Mouse (Mus musculus): ENCODE data around the gene Cyp2c23. TPM values are rescaled to one million over a fixed set of nuclear protein-coding genes. Genes with fewer than 3 reads are reported as not detected.

The Cyp2c23 gene
- total RNA-seq, 1 experiment: 0.31 TPM

DNA sequence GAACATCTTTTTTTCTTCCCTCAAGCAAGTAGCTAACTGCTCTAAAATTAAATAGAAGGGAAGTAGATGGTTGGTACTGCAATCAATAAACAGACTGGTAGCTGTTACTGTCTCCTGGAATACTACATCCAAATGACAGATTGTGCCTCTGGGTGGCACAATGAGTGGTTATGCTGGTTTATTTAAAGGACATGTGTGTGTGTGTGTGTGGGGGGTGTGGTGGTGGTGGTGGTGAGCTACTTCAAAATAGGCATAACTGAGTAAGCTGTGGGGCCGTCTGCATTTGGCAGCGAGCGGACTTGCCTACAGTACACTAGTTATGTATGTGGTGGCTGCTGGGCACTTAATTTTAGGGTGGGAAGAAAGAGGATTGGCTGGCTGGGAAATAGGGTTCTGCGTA, 71.1 kb downstream of the Cyp2c23 start:
- in situ Hi-C loops (cut with MboI; ENCODE audit: low sequenced_read_pairs in 2 of 2, unreplicated experiment in 2 of 2): loop anchor here in 1 of 2 experiments (10.0 kb wide), 1 partner anchor 123 kb away; no protein-coding TSS in a partner anchor
- H3K4me1 ChIP-seq (ENCODE audit: control insufficient read depth in 2 of 2, insufficient read depth in 2 of 2, low read length in 2 of 2, poor library complexity in 1 of 2): no peaks in the 10 kb centered on the region
- TF ChIP-seq ZC3H11A (IDR thresholded peaks at IDR 0.05; ENCODE audit: borderline replicate concordance, low read depth, low read length) (no peak), HCFC1 (IDR thresholded peaks at IDR 0.05; ENCODE audit: borderline replicate concordance, insufficient read depth, low read length) (no peak), MAFK (IDR thresholded peaks at IDR 0.05; ENCODE audit: insufficient read depth, low read depth, low read length) (no peak), ZNF384 (IDR thresholded peaks at IDR 0.05; ENCODE audit: low read depth, low read length) (no peak), CHD2 (IDR thresholded peaks at IDR 0.05; ENCODE audit: low read depth, low read length) (no peak)
- no peak overlapping the region for H3K9ac ChIP-seq (ENCODE audit: insufficient read depth, low read depth, low read length, poor library complexity, severe bottlenecking)
- DNase-seq (ENCODE audit: low read depth, low spot score): no peak
- H3K27ac ChIP-seq (ENCODE audit: insufficient read depth, low read depth, low read length, poor library complexity, severe bottlenecking): no peak overlapping the region
- no peak overlapping the region for H3K4me3 ChIP-seq (ENCODE audit: insufficient read depth in 1 of 2, low read depth in 1 of 2, low read length in 2 of 2, poor library complexity in 1 of 2, severe bottlenecking in 1 of 2)
- no peaks in the 10 kb centered on the region for H3K36me3 ChIP-seq (ENCODE audit: control insufficient read depth, insufficient read depth, low read length, poor library complexity, severe bottlenecking)
- H3K9me3 ChIP-seq (ENCODE audit: control insufficient read depth, insufficient read depth, low read depth, low read length): no peaks in the 10 kb centered on the region

DNA sequence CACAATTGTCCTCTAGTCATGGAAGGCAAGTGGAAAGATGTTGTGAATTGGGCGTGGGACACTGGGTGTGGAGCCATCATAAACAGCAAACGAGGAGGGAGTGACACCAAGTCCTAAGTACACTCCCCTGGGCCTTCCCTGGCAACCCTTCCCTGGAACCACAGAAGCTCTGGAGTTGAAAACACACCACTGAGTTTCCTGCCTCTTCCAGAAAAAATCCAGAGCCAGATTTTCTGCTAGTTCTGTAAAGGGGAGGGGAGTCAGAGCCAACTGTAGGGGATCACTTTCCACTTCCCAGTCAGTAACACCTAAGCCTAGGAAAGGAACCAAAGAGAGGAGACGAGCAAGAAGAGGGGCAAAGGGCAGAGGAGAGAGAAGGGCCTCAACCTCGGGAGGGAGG, 71.6 kb downstream of the Cyp2c23 start:
- Histone ChIP-seq H3K4me1 (ENCODE audit: control insufficient read depth in 2 of 2, insufficient read depth in 2 of 2, low read length in 2 of 2, poor library complexity in 1 of 2) (no peaks in the 10 kb centered on the region), H3K36me3 (ENCODE audit: control insufficient read depth, insufficient read depth, low read length, poor library complexity, severe bottlenecking) (no peaks in the 10 kb centered on the region), H3K27ac (ENCODE audit: insufficient read depth, low read depth, low read length, poor library complexity, severe bottlenecking) (no peak overlapping the region), H3K9ac (ENCODE audit: insufficient read depth, low read depth, low read length, poor library complexity, severe bottlenecking) (no peak overlapping the region), H3K9me3 (ENCODE audit: control insufficient read depth, insufficient read depth, low read depth, low read length) (no peaks in the 10 kb centered on the region), H3K4me3 (ENCODE audit: insufficient read depth in 1 of 2, low read depth in 1 of 2, low read length in 2 of 2, poor library complexity in 1 of 2, severe bottlenecking in 1 of 2) (no peak overlapping the region)
- TF ChIP-seq CHD2 (IDR thresholded peaks at IDR 0.05; ENCODE audit: low read depth, low read length): no peak
- DNase-seq (ENCODE audit: low read depth, low spot score): no peak
- in situ Hi-C loops (cut with MboI; ENCODE audit: low sequenced_read_pairs in 2 of 2, unreplicated experiment in 2 of 2): loop anchor here in 1 of 2 experiments (10.0 kb wide), 1 partner anchor 123 kb away; no protein-coding TSS in a partner anchor

DNA sequence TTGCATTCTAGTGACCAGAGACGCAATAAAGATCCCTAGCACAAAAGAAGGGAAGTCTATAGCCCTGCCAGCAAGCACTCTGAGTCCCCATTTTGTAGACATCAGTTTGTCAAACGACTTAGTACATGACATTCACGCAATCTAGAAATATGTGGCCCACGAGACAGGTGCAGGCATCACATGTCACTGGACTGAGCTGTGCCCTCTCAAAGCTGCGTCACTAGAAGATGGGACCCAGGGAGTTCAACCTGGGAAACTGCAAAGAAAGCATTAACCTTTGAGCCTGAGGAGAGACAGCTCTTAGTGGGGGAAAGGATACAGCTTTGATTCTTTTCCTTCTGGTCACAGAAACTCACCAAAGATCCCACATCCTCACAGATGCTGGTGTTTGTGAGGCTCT, 73.7 kb downstream of the Cyp2c23 start:
- Histone ChIP-seq H3K4me3 (ENCODE audit: insufficient read depth in 1 of 2, low read depth in 1 of 2, low read length in 2 of 2, poor library complexity in 1 of 2, severe bottlenecking in 1 of 2) (no peak overlapping the region), H3K27ac (ENCODE audit: insufficient read depth, low read depth, low read length, poor library complexity, severe bottlenecking) (no peak overlapping the region), H3K36me3 (ENCODE audit: control insufficient read depth, insufficient read depth, low read length, poor library complexity, severe bottlenecking) (no peaks in the 10 kb centered on the region), H3K9ac (ENCODE audit: insufficient read depth, low read depth, low read length, poor library complexity, severe bottlenecking) (no peak overlapping the region), H3K4me1 (ENCODE audit: control insufficient read depth in 2 of 2, insufficient read depth in 2 of 2, low read length in 2 of 2, poor library complexity in 1 of 2) (no peaks in the 10 kb centered on the region), H3K9me3 (ENCODE audit: control insufficient read depth, insufficient read depth, low read depth, low read length) (no peaks in the 10 kb centered on the region)
- in situ Hi-C loops (cut with MboI; ENCODE audit: low sequenced_read_pairs in 2 of 2, unreplicated experiment in 2 of 2): loop anchor here in 1 of 2 experiments (10.0 kb wide), 1 partner anchor 120 kb away; no protein-coding TSS in a partner anchor
- no peak for TF ChIP-seq MAFK (IDR thresholded peaks at IDR 0.05; ENCODE audit: insufficient read depth, low read depth, low read length)
- no peak for TF ChIP-seq CHD2 (IDR thresholded peaks at IDR 0.05; ENCODE audit: low read depth, low read length)
- no peak for TF ChIP-seq HCFC1 (IDR thresholded peaks at IDR 0.05; ENCODE audit: borderline replicate concordance, insufficient read depth, low read length)
- no peak for TF ChIP-seq ZC3H11A (IDR thresholded peaks at IDR 0.05; ENCODE audit: borderline replicate concordance, low read depth, low read length)
- no peak for TF ChIP-seq ZNF384 (IDR thresholded peaks at IDR 0.05; ENCODE audit: low read depth, low read length)
- no peak for DNase-seq (ENCODE audit: low read depth, low spot score)

Other genes with a start within 250 kb of the Cyp2c23 start
- gene Abcc2, start 247.0 kb downstream of the Cyp2c23 start, total RNA-seq (2012; rRNA removed): 1.6 and 3.8 TPM in 2 replicates
- 11.5 and 14.3 TPM in 2 replicates for gene Dnmbp, start 89.0 kb downstream of the Cyp2c23 start, total RNA-seq (2012; rRNA removed)
- gene Cpn1, start 42.7 kb downstream of the Cyp2c23 start, total RNA-seq (2012; rRNA removed): 11.3 and 11.8 TPM in 2 replicates
- 20.9 and 22.7 TPM in 2 replicates for gene Erlin1, start 40.6 kb upstream of the Cyp2c23 start, total RNA-seq (2012; rRNA removed)
- gene Chuk, start 78.3 kb upstream of the Cyp2c23 start, total RNA-seq (2012; rRNA removed): 52.9 and 57.4 TPM in 2 replicates
- 17.9 and 18.6 TPM in 2 replicates for gene Cwf19l1, start 106.7 kb upstream of the Cyp2c23 start, total RNA-seq (2012; rRNA removed)
- gene Bloc1s2, start 117.2 kb upstream of the Cyp2c23 start, total RNA-seq (2012; rRNA removed): 77.2 and 80.5 TPM in 2 replicates
- gene Pkd2l1, start 163.2 kb upstream of the Cyp2c23 start, total RNA-seq (2012; rRNA removed): 0.90 and 2.4 TPM in 2 replicates
- gene Scd3, start 174.1 kb upstream of the Cyp2c23 start, total RNA-seq (2012; rRNA removed): 2.5 and 2.9 TPM in 2 replicates